Mouse (Mus musculus) CH12.LX (cell line): Measurements from ENCODE around the gene Svs4. TPM values are rescaled to one million over a fixed set of nuclear protein-coding genes. Genes with fewer than 3 reads are reported as not detected.
"Not testable (repeated sequence)": the region's sequence is repeated elsewhere in the genome, so short reads cannot be mapped to it uniquely, and the experiment has no call there.

Experiments used
- DNase-seq: peaks from one replicate; pipeline ENCODE4 v3.0.0-alpha.2; 2013; ENCODE audit errors: extremely low read depth
- H3K27ac ChIP-seq: 2 replicates; pipeline ENCODE4 v1.5.1; 2012; ENCODE audit warnings: low read depth, mild to moderate bottlenecking, control low read depth, moderate library complexity; ENCODE audit not compliant: insufficient read depth
- H3K27me3 ChIP-seq: replicated peaks from 2 replicates; pipeline ENCODE3; 2012; ENCODE audit warnings: inconsistent platforms
- H3K36me3 ChIP-seq, 2 experiments: replicated peaks in 1 of 2; 2 replicates each; pipeline versions ENCODE3 to v1.6.1; 2012; ENCODE audit warnings: inconsistent platforms in 1 of 2, low read length in 1 of 2, mild to moderate bottlenecking in 1 of 2, mixed read lengths in 1 of 2, moderate library complexity in 1 of 2; ENCODE audit not compliant: control insufficient read depth in 1 of 2, insufficient read depth in 1 of 2
- H3K4me1 ChIP-seq, 2 experiments: 2 replicates each; pipeline ENCODE4 v1.6.1; 2012; ENCODE audit warnings: inconsistent platforms in 1 of 2, moderate library complexity in 1 of 2; ENCODE audit not compliant: insufficient read depth in 2 of 2, control insufficient read depth in 1 of 2
- H3K4me2 ChIP-seq: 2 replicates; pipeline ENCODE4 v1.6.1; 2012; ENCODE audit warnings: low read depth, mild to moderate bottlenecking, control low read depth; ENCODE audit not compliant: poor library complexity, insufficient read depth, severe bottlenecking
- H3K4me3 ChIP-seq, 3 experiments: fragments of 150-350 bp in 1 of 3; sonication (generic) in 1 of 3; replicated peaks in 1 of 3; 2 replicates each; pipeline versions ENCODE3 to v1.5.1; 2011 to 2012; ENCODE audit warnings: low read depth in 2 of 3, low read length in 2 of 3, mild to moderate bottlenecking in 2 of 3, moderate library complexity in 2 of 3, control low read depth in 1 of 3, improper control_type of control experiment in 1 of 3, inconsistent platforms in 1 of 3, mixed read lengths in 1 of 3; ENCODE audit not compliant: poor library complexity in 1 of 3
- H3K79me2 ChIP-seq: replicated peaks from 2 replicates; pipeline ENCODE4 v1.6.1; 2012; ENCODE audit warnings: mild to moderate bottlenecking, moderate library complexity; ENCODE audit not compliant: control insufficient read depth, poor library complexity, insufficient read depth, severe bottlenecking; ENCODE audit errors: extremely low read depth
- H3K9ac ChIP-seq: 2 replicates; pipeline ENCODE4 v1.6.1; 2012; ENCODE audit warnings: low read depth, mild to moderate bottlenecking, control low read depth, moderate library complexity; ENCODE audit not compliant: insufficient read depth
- H3K9me3 ChIP-seq: replicated peaks from 2 replicates; pipeline ENCODE3; 2012; ENCODE audit warnings: low read length, inconsistent platforms, mixed read lengths
- CHD2 ChIP-seq: IDR thresholded peaks from 2 replicates; pipeline ENCODE4 v1.6.1; 2011; ENCODE audit warnings: low read length, improper control_type of control experiment
- CTCF ChIP-seq, 2 experiments: IDR thresholded peaks in 1 of 2; conservative IDR thresholded peaks in 1 of 2; 2 replicates each; pipeline ENCODE4 v1.5.1; 2011 to 2012; ENCODE audit warnings: low read depth in 2 of 2, low read length in 2 of 2, improper control_type of control experiment in 1 of 2, inconsistent platforms in 1 of 2, mild to moderate bottlenecking in 1 of 2, moderate library complexity in 1 of 2
- E2F4 ChIP-seq: IDR thresholded peaks from 2 replicates; pipeline ENCODE4 v1.6.1; 2011; ENCODE audit warnings: low read depth, low read length, improper control_type of control experiment; ENCODE audit not compliant: insufficient replicate concordance
- ELF1 ChIP-seq: IDR thresholded peaks from 2 replicates; pipeline ENCODE4 v1.6.1; 2014; ENCODE audit warnings: low read depth, mild to moderate bottlenecking, inconsistent platforms, low read length, improper control_type of control experiment
- EP300 ChIP-seq: IDR thresholded peaks from 2 replicates; pipeline ENCODE4 v1.6.1; 2011; ENCODE audit warnings: low read length, improper control_type of control experiment
- HCFC1 ChIP-seq: IDR thresholded peaks from 2 replicates; pipeline ENCODE4 v1.6.1; 2012; ENCODE audit warnings: low read depth, mild to moderate bottlenecking, inconsistent platforms, low read length, improper control_type of control experiment
- IRF4 ChIP-seq: IDR thresholded peaks from 2 replicates; pipeline ENCODE4 v1.6.1; 2014; ENCODE audit warnings: low read depth, mild to moderate bottlenecking, inconsistent platforms, low read length, improper control_type of control experiment
- JUN ChIP-seq: IDR thresholded peaks from 2 replicates; pipeline ENCODE4 v1.6.1; 2011; ENCODE audit warnings: low read depth, mild to moderate bottlenecking, low read length, improper control_type of control experiment, moderate library complexity; ENCODE audit not compliant: insufficient read depth
- JUND ChIP-seq: conservative IDR thresholded peaks from 2 replicates; pipeline ENCODE4 v1.6.1; 2011; ENCODE audit warnings: low read depth, low read length, improper control_type of control experiment
- PAX5 ChIP-seq: IDR thresholded peaks from 2 replicates; pipeline ENCODE4 v1.6.1; 2012; ENCODE audit warnings: low read length, inconsistent platforms, mixed read lengths
- TCF12 ChIP-seq: IDR thresholded peaks from 2 replicates; pipeline ENCODE4 v1.6.1; 2014; ENCODE audit warnings: low read depth, mild to moderate bottlenecking, inconsistent platforms, low read length, improper control_type of control experiment
- ZKSCAN1 ChIP-seq: IDR thresholded peaks from 2 replicates; pipeline ENCODE4 v1.6.1; 2012; ENCODE audit warnings: low read depth, inconsistent platforms, low read length, improper control_type of control experiment, borderline replicate concordance
- ZMIZ1 ChIP-seq: IDR thresholded peaks from 2 replicates; pipeline ENCODE4 v1.6.1; 2012; ENCODE audit warnings: low read depth, mild to moderate bottlenecking, inconsistent platforms, low read length, improper control_type of control experiment
- dilution Hi-C: fragments of 300-500 bp; cut with MboI; formaldehyde crosslinking; loops from 2 replicates; pipeline ENCODE4 v1.14.3; 2020; ENCODE audit warnings: low sequenced_read_pairs; ENCODE audit not compliant: extremely low pct_unique_long_range_greater_than_20kb, extremely low pct_ligation_motif_present
- in situ Hi-C: fragments of 300-500 bp; cut with MboI; formaldehyde crosslinking; loops from 3 replicates; pipeline ENCODE4 v1.14.3; 2019; ENCODE audit warnings: low sequenced_read_pairs, low pct_ligation_motif_present, low pct_unique_long_range_greater_than_20kb, mixed read lengths
- polyA plus RNA-seq: library from polyadenylated mRNA; unstranded; fragments of >175 nt; gene quantifications from 2 replicates; pipeline ENCODE4 v1.2.1, GENCODE M21; 2012; ENCODE audit warnings: low read depth; ENCODE audit not compliant: insufficient read length
- total RNA-seq, 2 experiments: library from RNA; depleted of rRNA; stranded (reverse); fragments of 300-350 nt in 1 of 2; fragments of >200 nt in 1 of 2; gene quantifications; 2 replicates each; pipeline ENCODE4 v1.2.3; 2012 to 2014

Gene Svs4
- total and polyA plus RNA-seq, 3 experiments: not detected

GRCm38 (mm10) chr2:164312599-164312998, 34.3 kb upstream of the Svs4 start:
- Histone ChIP-seq H3K9me3 (no peaks in the 10 kb centered on the region), H3K27me3 (no peaks in the 10 kb centered on the region), H3K27ac (no peak overlapping the region), H3K4me2 (no peak overlapping the region), H3K9ac (no peak overlapping the region), H3K79me2 (no peaks in the 10 kb centered on the region), H3K36me3 (no peaks in the 10 kb centered on the region), H3K4me3 (no peak overlapping the region), H3K4me1 (no peaks in the 10 kb centered on the region)
- in situ Hi-C loops: no loop called here
- dilution Hi-C loops: no loop called here
- no peak for DNase-seq
- TF ChIP-seq JUN (no peak), CTCF (conservative IDR thresholded peaks at IDR 0.05 in 1 of 2, IDR thresholded peaks at IDR 0.05 in 1 of 2; ENCODE audit: low read depth in 2 of 2, low read length in 2 of 2) (no peak), CHD2 (no peak), E2F4 (no peak), TCF12 (no peak), ZMIZ1 (no peak), ELF1 (no peak), IRF4 (no peak), EP300 (no peak), HCFC1 (no peak), ZKSCAN1 (no peak), JUND (no peak), PAX5 (no peak)

- H3K79me2 ChIP-seq, H3K9me3 ChIP-seq, H3K27me3 ChIP-seq, H3K9ac ChIP-seq, H3K27ac ChIP-seq, H3K4me3 ChIP-seq, in situ Hi-C loops, dilution Hi-C loops, DNase-seq, H3K4me2 ChIP-seq, H3K4me1 ChIP-seq, H3K36me3 ChIP-seq: not testable (repeated sequence)
Observed at GRCm38 (mm10) chr2:164288968-164289367, 10.7 kb upstream of the Svs4 start, which contains the start of gene Svs3a. Svs3a (plus strand) TSS chr2:164289268.

- dilution Hi-C loops, H3K36me3 ChIP-seq, H3K4me2 ChIP-seq, H3K79me2 ChIP-seq, H3K9me3 ChIP-seq, H3K4me1 ChIP-seq, DNase-seq, H3K4me3 ChIP-seq, H3K27me3 ChIP-seq, in situ Hi-C loops, H3K27ac ChIP-seq, H3K9ac ChIP-seq: not testable (repeated sequence)
Observed at GRCm38 (mm10) chr2:164256540-164256939, 21.7 kb downstream of the Svs4 start, which contains the start of gene Svs3b. Svs3b (minus strand) TSS chr2:164256640.
